Mouse (Mus musculus): ENCODE results near the gene Maml3. TPM values are rescaled to one million over a fixed set of nuclear protein-coding genes. Genes with fewer than 3 reads are reported as not detected.

Gene Maml3
- polyA plus RNA-seq, 1 experiment from 2014 or later, result 5.2 TPM

DNA sequence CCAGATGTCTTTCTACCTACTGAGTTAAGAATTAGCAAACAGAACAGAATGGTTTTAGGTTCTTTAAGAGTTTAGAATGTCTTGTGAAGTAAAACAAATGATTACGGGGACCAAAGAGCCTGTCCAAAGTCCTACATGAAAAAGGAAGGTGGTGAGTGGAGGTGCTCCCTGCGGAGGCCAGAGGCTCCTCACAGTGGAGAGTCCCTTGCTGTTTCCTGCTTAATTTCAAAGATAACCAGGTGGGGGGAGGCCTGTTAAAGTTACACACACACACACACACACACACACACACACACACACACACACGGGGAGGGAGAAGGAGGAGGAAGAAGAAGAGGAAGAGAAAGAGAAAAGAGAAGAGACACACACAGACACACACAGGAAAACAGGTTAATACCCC is 139.9 kb downstream of the Maml3 start:
- Histone ChIP-seq H3K4me1 (ENCODE audit: control insufficient read depth, insufficient read depth, low read depth, low read length) (peaks cover 24% of the 10 kb centered on the region), H3K9ac (ENCODE audit: low read depth, low read length) (no peak overlapping the region)

GRCm38 (mm10) chr3:51963891-51964593 is 140.8 kb downstream of the Maml3 start:
- Histone ChIP-seq H3K4me1 (ENCODE audit: control insufficient read depth, insufficient read depth, low read depth, low read length) (peaks cover 24% of the 10 kb centered on the region), H3K27me3 (replicated peaks; ENCODE audit: control insufficient read depth, insufficient read depth, low read length) (no peaks in the 10 kb centered on the region), H3K27ac (ENCODE audit: low read depth, low read length) (peak overlapping the region; percentile 81), H3K9me3 (ENCODE audit: control insufficient read depth, low read length) (no peaks in the 10 kb centered on the region), H3K9ac (ENCODE audit: low read depth, low read length) (peak overlapping the region; percentile 60), H3K4me2 (ENCODE audit: low read length) (peak overlapping the region; percentile 32), H3K4me3 (ENCODE audit: low read length) (no peak overlapping the region), H3K36me3 (ENCODE audit: control insufficient read depth, insufficient read depth, low read length) (no peaks in the 10 kb centered on the region)
- ATAC-seq, result peak; percentile 78
- 7% methylated on average over 4 of the region's 4 CpGs for WGBS

More for the DNA sequence above, 139.9 kb downstream of the Maml3 start:
- H3K9me3 ChIP-seq (ENCODE audit: control insufficient read depth, low read length), result no peaks in the 10 kb centered on the region
- no peaks in the 10 kb centered on the region for H3K36me3 ChIP-seq (ENCODE audit: control insufficient read depth, insufficient read depth, low read length)
- no peak overlapping the region for H3K4me3 ChIP-seq (ENCODE audit: low read length)
- no peaks in the 10 kb centered on the region for H3K27me3 ChIP-seq (replicated peaks; ENCODE audit: control insufficient read depth, insufficient read depth, low read length)
- H3K4me2 ChIP-seq (ENCODE audit: low read length), result no peak overlapping the region
- peak overlapping the region; percentile 3; the same call in 1 of the 2 replicates for H3K27ac ChIP-seq (ENCODE audit: low read depth, low read length)
- no peak for ATAC-seq
- 26% methylated on average over 3 of the region's 3 CpGs for WGBS

DNA sequence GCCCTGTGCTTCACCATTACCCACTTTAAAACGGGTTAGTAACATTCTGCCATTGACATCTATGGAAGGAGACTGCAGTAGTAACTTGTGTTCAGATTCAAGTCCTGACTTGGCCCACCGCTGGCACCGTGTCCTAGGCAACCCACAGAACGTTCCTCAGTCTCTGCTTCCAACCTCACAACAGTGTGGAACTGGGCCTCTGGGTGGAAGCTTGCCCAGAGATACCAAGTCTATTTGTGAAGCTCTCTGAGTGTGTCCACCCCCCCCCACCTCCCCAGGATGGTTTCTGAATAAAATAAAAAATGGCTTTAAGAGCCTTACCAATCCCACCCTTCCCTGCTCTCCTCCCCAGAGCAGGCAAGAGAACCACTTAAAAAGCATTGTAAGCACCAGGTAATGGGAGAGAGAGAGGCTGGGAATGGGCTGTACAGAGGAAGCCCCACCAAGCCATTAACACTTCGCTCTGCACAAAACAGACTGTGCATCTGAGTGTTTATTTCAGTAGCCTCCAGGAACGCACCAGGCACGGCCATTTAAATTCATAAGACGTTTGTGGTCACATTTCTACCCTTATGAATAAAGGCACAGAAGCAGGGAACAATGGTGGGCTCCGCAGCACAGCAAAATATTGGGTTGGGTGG is 141.6 kb downstream of the Maml3 start:
- H3K27me3 ChIP-seq (replicated peaks; ENCODE audit: control insufficient read depth, insufficient read depth, low read length), result no peaks in the 10 kb centered on the region
- peak overlapping the region; percentile 27; the same call in 1 of the 2 replicates for H3K9ac ChIP-seq (ENCODE audit: low read depth, low read length)
- H3K4me1 ChIP-seq (ENCODE audit: control insufficient read depth, insufficient read depth, low read depth, low read length), result peaks cover 24% of the 10 kb centered on the region
- no peaks in the 10 kb centered on the region for H3K9me3 ChIP-seq (ENCODE audit: control insufficient read depth, low read length)
- peak overlapping the region; percentile 81 for H3K27ac ChIP-seq (ENCODE audit: low read depth, low read length)
- no peaks in the 10 kb centered on the region for H3K36me3 ChIP-seq (ENCODE audit: control insufficient read depth, insufficient read depth, low read length)
- ATAC-seq, result peak; percentile 69
- no peak overlapping the region for H3K4me3 ChIP-seq (ENCODE audit: low read length)
- 36% methylated on average over 9 of the region's 9 CpGs for WGBS
- peak overlapping the region; percentile 32 for H3K4me2 ChIP-seq (ENCODE audit: low read length)

DNA sequence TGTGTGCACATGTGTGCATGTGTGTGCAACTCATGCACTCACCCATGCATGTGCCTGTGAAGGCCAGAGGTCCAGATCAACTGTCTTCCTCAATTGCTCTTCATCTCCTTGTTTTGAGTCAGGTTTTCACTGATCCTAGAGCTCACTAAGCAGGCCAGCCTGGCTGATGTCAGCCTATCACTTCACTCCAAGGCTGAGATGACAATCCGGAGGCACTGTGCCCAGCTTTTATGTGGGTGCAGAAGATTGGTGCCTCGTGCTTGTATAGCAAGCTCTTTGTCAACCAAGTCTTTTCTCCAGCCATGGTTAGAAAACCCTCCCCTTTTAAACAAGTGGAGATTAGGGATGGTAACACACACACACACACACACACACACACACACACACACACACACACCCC is 146.1 kb downstream of the Maml3 start:
- Histone ChIP-seq H3K4me2 (ENCODE audit: low read length) (no peak overlapping the region), H3K36me3 (ENCODE audit: control insufficient read depth, insufficient read depth, low read length) (no peaks in the 10 kb centered on the region), H3K4me1 (ENCODE audit: control insufficient read depth, insufficient read depth, low read depth, low read length) (peaks cover 15% of the 10 kb centered on the region), H3K27ac (ENCODE audit: low read depth, low read length) (no peak overlapping the region), H3K9ac (ENCODE audit: low read depth, low read length) (no peak overlapping the region), H3K4me3 (ENCODE audit: low read length) (no peak overlapping the region), H3K27me3 (replicated peaks; ENCODE audit: control insufficient read depth, insufficient read depth, low read length) (no peaks in the 10 kb centered on the region), H3K9me3 (ENCODE audit: control insufficient read depth, low read length) (no peaks in the 10 kb centered on the region)
- ATAC-seq, result no peak
- 80% methylated on average over 2 of the region's 2 CpGs for WGBS

- no peak overlapping the region for H3K4me2 ChIP-seq (ENCODE audit: low read length)
- 59% methylated on average over 4 of the region's 4 CpGs for WGBS
- no peak for ATAC-seq
These were observed 150.4 kb downstream of the Maml3 start for GRCm38 (mm10) chr3:51954441-51954840.

DNA sequence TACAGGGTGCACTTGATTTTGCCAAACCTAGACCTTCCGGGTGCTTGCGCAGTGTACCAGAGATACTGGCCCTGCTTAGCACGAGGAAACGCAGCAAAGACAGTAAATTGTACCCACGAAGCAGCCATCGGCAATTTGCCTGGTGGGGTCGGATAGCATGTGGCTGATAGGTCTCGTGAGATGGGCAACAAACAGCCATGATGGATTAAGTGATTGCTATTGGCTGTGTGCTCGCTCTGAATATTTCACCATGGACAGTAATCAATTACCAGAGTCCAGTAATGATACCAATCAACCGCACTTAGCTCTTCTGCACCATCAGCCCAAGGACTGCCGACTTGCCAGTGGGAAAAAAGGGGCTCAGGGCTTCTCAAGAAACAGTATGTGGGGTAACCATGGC is 150.9 kb downstream of the Maml3 start:
- H3K27ac ChIP-seq (ENCODE audit: low read depth, low read length), result no peak overlapping the region
- WGBS, result 60% methylated on average over 11 of the region's 11 CpGs
- peaks cover 9% of the 10 kb centered on the region for H3K4me1 ChIP-seq (ENCODE audit: control insufficient read depth, insufficient read depth, low read depth, low read length)
- ATAC-seq, result no peak
- no peaks in the 10 kb centered on the region for H3K36me3 ChIP-seq (ENCODE audit: control insufficient read depth, insufficient read depth, low read length)
- H3K9me3 ChIP-seq (ENCODE audit: control insufficient read depth, low read length), result no peaks in the 10 kb centered on the region
- H3K4me3 ChIP-seq (ENCODE audit: low read length), result no peak overlapping the region
- no peak overlapping the region for H3K9ac ChIP-seq (ENCODE audit: low read depth, low read length)
- peak overlapping the region; percentile 13 for H3K4me2 ChIP-seq (ENCODE audit: low read length)
- H3K27me3 ChIP-seq (replicated peaks; ENCODE audit: control insufficient read depth, insufficient read depth, low read length), result no peaks in the 10 kb centered on the region

More at GRCm38 (mm10) chr3:51954441-51954840, 150.4 kb downstream of the Maml3 start:
- H3K36me3 ChIP-seq (ENCODE audit: control insufficient read depth, insufficient read depth, low read length), result no peaks in the 10 kb centered on the region
- no peak overlapping the region for H3K9ac ChIP-seq (ENCODE audit: low read depth, low read length)
- H3K9me3 ChIP-seq (ENCODE audit: control insufficient read depth, low read length), result no peaks in the 10 kb centered on the region
- no peaks in the 10 kb centered on the region for H3K27me3 ChIP-seq (replicated peaks; ENCODE audit: control insufficient read depth, insufficient read depth, low read length)
- peaks cover 9% of the 10 kb centered on the region for H3K4me1 ChIP-seq (ENCODE audit: control insufficient read depth, insufficient read depth, low read depth, low read length)
- no peak overlapping the region for H3K27ac ChIP-seq (ENCODE audit: low read depth, low read length)
- H3K4me3 ChIP-seq (ENCODE audit: low read length), result no peak overlapping the region

GRCm38 (mm10) chr3:51952728-51953623 is 151.9 kb downstream of the Maml3 start:
- Histone ChIP-seq H3K4me2 (ENCODE audit: low read length) (peak overlapping the region; percentile 4), H3K36me3 (ENCODE audit: control insufficient read depth, insufficient read depth, low read length) (no peaks in the 10 kb centered on the region), H3K9ac (ENCODE audit: low read depth, low read length) (no peak overlapping the region), H3K9me3 (ENCODE audit: control insufficient read depth, low read length) (no peaks in the 10 kb centered on the region), H3K27me3 (replicated peaks; ENCODE audit: control insufficient read depth, insufficient read depth, low read length) (no peaks in the 10 kb centered on the region), H3K4me3 (ENCODE audit: low read length) (no peak overlapping the region), H3K4me1 (ENCODE audit: control insufficient read depth, insufficient read depth, low read depth, low read length) (peaks cover 9% of the 10 kb centered on the region), H3K27ac (ENCODE audit: low read depth, low read length) (no peak overlapping the region)
- 0 out of 2 replicates have a peak, but pooled peaks have one; percentile 23 for ATAC-seq
- 73% methylated on average over 33 of the region's 33 CpGs for WGBS

GRCm38 (mm10) chr3:51952267-51952666 is 152.6 kb downstream of the Maml3 start:
- Histone ChIP-seq H3K27ac (ENCODE audit: low read depth, low read length) (no peak overlapping the region), H3K9me3 (ENCODE audit: control insufficient read depth, low read length) (no peaks in the 10 kb centered on the region), H3K9ac (ENCODE audit: low read depth, low read length) (no peak overlapping the region), H3K4me1 (ENCODE audit: control insufficient read depth, insufficient read depth, low read depth, low read length) (peaks cover 9% of the 10 kb centered on the region), H3K27me3 (replicated peaks; ENCODE audit: control insufficient read depth, insufficient read depth, low read length) (no peaks in the 10 kb centered on the region), H3K4me3 (ENCODE audit: low read length) (no peak overlapping the region), H3K36me3 (ENCODE audit: control insufficient read depth, insufficient read depth, low read length) (no peaks in the 10 kb centered on the region), H3K4me2 (ENCODE audit: low read length) (no peak overlapping the region)
- ATAC-seq, result peak; percentile 23; the same call in 1 of the 2 replicates
- WGBS, result 92% methylated on average over 9 of the region's 9 CpGs

DNA sequence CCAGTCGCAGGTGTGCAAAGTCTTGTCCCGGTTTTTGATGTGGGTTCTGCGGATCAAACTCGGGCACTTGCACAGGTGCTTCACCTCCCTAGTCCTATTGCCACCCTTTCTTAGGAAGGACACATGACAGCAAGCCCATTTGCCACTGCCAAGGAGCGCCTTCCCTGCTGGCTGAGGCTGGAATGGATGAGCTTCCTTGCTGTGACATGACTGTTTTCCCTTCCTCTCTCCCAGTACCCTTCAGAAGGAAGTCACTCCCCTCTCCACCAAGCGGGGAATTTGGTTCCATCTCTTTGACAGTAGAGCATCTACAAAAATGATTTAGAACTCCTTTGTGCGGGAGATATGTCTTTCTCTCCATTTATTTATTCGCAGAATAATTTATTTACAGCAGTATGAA is 155.2 kb downstream of the Maml3 start:
- H3K36me3 ChIP-seq (ENCODE audit: control insufficient read depth, insufficient read depth, low read length), result no peaks in the 10 kb centered on the region
- H3K9ac ChIP-seq (ENCODE audit: low read depth, low read length), result no peak overlapping the region
- no peak for ATAC-seq
- H3K4me2 ChIP-seq (ENCODE audit: low read length), result no peak overlapping the region
- no peaks in the 10 kb centered on the region for H3K9me3 ChIP-seq (ENCODE audit: control insufficient read depth, low read length)
- no peak overlapping the region for H3K27ac ChIP-seq (ENCODE audit: low read depth, low read length)
- H3K4me3 ChIP-seq (ENCODE audit: low read length), result no peak overlapping the region
- H3K27me3 ChIP-seq (replicated peaks; ENCODE audit: control insufficient read depth, insufficient read depth, low read length), result no peaks in the 10 kb centered on the region
- WGBS, result 88% methylated on average over 8 of the region's 8 CpGs
- H3K4me1 ChIP-seq (ENCODE audit: control insufficient read depth, insufficient read depth, low read depth, low read length), result peaks cover 9% of the 10 kb centered on the region
